Mouse (Mus musculus) common myeloid progenitor, adult 5-6 weeks (primary cell): ENCODE measurements at regions not wholly inside any gene's neighbourhood (a gene's known extent, or its start where the extent isn't known, plus 50 kb on each side); places are given as distances from the start of the nearest gene placed in this dataset.

ENCODE experiments used
- ATAC-seq: replicated peaks from 2 replicates; pipeline ENCODE4 v1.8.0; 2016; ENCODE audit warnings: low read depth, mild to moderate bottlenecking, moderate TSS enrichment, inconsistent platforms; ENCODE audit not compliant: poor library complexity, severe bottlenecking

DNA sequence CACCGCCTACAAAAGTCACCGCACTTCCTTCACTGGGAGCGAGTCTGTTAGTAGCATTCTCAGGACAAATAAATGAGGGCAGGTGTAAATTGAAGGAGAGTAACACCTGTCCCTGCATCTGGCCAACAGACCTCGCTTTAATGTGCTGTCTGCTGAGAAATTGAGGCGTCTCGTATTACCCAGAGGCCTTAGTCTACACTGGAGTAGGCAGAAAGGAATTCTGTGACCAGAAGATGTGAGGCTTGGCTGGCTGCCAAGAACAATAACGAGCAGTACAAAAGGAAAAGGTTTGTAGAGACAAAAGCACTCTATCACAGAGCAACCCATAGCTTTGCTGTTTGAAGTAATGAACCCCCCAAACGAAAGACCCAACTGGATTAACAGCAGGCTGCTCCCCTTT, 488.4 kb upstream of the Gm9747 start:
- ATAC-seq: no peak

DNA sequence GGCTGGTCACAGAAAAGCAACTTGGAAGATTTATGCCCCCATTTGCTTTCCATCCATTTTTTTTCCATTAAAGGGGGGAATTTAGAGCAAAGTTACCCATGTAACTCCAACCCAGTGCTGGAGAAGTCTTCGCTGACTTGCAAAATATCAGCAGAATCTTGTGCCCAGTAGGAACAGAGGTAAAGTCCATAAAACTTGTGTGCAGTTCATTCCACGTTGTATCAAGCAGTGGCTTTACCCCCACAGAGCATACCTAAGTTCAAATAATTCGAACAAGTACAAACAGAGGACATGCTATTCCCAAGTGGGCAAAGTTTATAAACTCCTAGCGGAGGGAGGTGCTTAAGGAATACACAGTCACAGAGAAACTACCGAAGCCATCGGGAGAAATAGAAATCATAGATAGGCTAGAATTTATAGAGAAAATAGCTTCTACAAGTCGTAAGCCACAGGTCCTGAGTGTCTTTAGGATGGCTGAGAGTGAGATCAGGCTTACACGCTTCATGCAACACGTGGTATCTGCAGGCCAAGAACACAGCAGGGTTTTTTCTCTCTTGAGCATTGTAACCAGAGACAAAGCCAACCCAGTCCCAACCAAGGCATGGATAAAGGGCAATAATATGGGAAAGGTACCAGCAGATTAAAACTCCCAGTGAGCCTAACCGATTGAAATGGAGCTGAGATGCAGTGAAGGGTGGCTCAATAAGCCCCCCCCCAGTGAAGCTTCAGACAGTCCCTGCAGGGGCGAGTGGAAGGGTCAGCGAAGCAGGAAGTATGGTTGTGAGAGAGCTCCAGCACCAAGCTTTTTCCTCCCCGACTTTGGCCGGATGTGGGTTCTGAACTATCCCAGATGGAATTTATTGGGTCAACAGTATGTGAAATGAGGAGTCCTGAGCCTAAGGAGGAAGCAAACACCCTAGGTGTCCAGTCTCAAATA, 487.6 kb upstream of the Gm9747 start:
- ATAC-seq: no peak

GRCm38 (mm10) chr1:81746013-81746412, 486.9 kb upstream of the Gm9747 start:
- no peak for ATAC-seq

DNA sequence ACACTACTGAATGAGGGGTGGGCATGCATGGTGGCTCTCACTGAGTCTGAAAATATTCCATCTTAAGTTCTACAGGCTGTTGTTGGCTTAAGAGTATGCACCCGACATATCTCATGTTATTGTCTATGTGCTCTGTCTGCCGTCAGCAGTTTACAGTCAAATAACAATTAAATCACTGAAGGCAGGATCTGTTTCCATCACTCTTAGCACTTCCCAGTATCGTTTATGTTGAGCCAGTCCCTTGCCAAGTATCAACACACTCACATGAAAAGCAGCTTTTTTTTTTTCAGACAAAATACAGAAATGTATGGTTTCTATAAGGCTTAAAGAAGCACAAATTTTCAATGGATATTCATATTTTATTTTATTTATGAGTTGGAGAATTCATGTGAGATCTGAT, 485.9 kb upstream of the Gm9747 start:
- ATAC-seq: no peak

- ATAC-seq: no peak
Measured at GRCm38 (mm10) chr1:81754067-81754466, 478.8 kb upstream of the Gm9747 start.

GRCm38 (mm10) chr1:81755281-81755680, 477.6 kb upstream of the Gm9747 start:
- no peak for ATAC-seq

- no peak for ATAC-seq
Measured at GRCm38 (mm10) chr1:81755694-81756093, 477.2 kb upstream of the Gm9747 start.

GRCm38 (mm10) chr1:81759919-81760318, 473.0 kb upstream of the Gm9747 start:
- no peak for ATAC-seq

DNA sequence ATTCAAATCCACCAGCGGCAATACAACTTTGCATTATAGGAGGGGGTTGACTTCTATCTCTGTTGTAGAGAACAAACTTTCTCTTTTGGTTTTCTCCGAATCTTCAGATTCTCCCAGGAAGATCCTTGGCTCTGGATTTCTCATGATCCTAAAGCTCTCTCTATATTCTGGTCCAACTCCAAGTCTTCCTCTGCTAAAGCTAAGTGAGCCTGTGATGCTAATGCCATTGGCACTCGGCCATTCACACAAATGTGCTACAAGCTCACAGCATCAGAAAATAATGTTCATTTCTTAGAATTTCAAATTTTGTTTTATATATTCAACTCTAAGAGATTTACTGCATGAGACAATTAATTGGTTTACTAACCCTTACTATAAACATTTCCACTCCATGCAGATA, 461.2 kb upstream of the Gm9747 start:
- ATAC-seq: no peak

DNA sequence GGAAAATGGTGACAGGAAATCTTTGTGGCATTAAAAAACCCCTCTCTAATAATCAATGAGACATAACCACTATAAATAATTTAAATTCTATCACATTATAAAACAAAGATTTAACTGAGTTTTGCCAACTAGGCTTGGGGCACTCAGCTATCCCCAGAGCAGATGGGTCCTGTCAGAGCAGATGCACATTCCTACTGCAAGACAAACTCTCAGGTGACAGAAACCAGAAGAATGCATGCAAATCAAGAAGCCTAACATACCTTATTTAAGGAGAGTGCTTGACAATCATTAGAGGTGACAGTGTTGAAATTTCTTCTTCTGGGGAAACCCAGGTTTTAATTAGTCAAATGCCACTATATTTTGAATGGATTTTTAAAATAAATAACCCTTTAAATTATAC, 452.3 kb upstream of the Gm9747 start:
- ATAC-seq: no peak

DNA sequence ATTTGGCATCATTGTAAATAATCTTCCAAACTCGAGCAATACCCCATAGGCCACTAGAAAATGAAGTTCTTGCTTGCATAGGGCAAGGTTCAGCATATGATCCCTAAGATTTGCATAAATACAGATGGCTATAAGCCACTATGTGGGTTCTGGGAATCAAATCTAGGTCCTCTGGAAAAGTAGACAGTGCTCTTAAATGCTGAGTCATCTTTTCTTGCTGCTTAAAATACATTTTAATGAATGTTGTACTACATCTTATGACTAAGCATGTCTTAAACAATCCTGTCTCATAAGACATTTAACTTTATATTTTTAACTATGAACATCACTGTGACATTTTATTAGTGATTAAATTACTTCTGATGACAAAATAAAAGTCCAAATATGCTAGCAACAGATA, 448.6 kb upstream of the Gm9747 start:
- ATAC-seq: no peak

- ATAC-seq: no peak
Measured at GRCm38 (mm10) chr1:81794771-81795170, 438.1 kb upstream of the Gm9747 start.

DNA sequence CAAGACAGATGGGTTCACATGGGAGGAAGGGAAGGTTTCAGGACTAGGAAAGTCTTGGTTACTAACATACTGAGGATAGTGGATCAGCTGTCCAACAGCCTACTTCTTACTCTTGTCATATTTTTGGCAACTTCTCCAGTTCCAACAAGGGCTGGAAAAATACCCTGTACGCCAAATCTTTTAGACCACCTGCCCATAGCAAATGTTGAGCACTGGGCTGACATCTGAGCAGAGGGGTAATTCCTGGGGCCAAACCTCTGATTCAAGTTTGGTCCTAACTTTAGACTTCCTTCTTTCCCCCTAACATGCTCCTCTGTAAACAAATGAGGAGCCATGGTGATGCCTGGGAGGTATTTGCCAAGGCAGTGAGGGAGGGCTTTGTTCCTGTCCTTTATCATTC, 437.5 kb upstream of the Gm9747 start:
- no peak for ATAC-seq

- ATAC-seq: no peak
Measured at GRCm38 (mm10) chr1:81811591-81811990, 421.3 kb upstream of the Gm9747 start.

DNA sequence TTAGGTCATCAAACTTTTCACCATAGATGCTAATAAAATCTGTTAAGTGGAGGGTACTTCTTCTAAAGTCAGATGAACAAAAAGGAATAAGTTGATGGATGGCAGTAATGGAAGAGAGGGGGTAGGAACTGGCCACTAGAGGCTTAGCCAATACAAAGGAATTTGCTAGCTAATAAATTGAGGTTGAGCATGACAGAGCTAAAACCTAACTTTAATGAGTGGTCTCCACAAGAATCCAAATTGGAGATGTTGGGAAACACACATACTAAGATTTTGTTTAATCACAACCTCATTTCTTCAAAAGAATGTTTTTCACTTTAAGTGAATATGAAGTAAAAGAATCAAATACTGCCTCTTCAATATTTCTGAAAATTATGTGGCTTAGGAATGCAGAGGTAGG, 414.0 kb upstream of the Gm9747 start:
- ATAC-seq: no peak

DNA sequence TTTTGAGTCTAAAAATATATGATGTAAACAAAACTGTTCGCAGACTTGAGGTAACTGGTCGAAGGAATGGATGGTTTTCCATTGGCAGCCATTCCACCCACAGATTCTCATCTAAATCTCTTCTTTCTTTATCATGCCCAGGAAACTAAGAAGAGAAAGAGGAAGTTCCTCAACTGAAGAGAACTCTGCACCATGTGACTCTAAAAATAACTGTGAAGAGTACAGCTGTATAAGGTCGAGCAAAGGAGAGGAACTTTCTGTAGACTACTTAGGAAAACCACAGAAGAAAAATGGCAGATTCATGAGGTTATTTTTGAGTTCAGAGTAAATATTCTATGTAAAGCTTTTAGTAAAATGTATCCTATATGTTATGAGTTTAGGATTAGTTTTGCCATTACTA, 390.9 kb upstream of the Gm9747 start:
- ATAC-seq: peak; percentile 72

DNA sequence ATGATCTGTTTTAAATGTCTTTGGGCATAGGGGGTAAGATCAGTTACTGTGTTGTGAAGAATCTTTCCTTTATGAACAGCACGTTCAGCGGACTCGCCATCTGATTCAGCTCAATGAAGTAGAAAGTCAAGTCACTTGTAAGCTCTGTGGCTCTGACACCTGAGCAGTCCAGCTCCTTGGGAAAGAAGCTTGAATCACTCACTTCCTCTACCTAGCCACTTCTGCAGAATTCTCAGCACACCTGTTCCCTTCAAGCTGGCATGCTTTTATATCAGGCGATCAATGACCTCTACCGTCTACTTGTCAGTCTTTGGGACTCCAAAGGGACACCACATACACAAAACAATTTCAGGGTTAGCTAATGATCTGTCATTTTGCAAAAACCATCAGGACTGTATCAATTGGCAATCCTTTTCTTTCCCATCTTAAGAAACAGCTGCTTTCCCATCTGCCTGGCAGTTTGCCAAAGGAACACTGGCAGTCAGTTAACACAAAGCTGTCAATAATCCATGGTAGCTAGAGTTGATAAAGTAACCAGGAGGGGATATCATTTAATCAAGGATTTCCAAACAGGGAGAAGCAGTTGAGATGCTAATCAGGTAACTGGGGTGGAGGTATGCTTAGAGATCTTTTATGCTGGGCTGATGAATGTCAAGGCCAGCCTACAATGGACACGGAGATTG, 382.3 kb upstream of the Gm9747 start:
- no peak for ATAC-seq

DNA sequence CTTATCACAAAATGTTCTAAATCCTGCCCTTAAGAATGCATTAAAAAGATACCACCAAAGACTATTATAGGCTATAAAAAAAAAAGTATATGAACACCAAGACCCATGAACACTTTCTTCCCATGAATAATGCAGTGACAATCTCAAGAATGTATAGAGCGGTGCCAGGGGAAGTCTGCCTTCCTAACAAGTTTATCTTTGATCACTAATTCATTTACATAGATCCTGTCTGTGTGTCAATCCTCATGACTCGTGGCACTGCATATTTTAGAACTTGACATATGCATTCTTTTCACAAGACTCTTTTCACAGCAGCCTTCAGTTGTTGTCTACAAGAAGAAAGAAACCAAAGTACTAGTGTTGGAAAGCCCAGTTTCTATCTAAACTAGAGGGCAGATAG, 373.4 kb upstream of the Gm9747 start:
- no peak for ATAC-seq

GRCm38 (mm10) chr1:81864571-81864970, 368.3 kb upstream of the Gm9747 start:
- no peak for ATAC-seq

- no peak for ATAC-seq
Measured at GRCm38 (mm10) chr1:81886940-81887531, 345.9 kb upstream of the Gm9747 start.

DNA sequence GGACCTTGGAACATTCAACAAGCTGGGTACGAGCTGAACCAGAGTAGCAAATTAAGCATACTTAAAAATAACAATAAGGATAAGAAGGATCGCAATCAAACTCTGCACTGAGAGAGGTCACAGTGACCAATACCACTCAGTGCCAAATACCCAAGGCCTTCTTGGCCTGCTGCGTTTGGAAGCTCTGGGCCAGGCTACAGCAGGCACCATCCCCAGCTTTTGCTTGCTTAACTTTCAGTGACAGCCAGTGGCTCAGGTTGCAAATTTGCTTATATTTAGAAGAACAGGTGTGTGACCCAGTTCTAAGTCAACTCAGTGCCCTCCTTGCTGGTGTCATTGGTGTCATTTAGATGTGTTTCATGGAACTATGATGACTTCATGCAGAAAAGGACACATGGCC, 335.7 kb upstream of the Gm9747 start:
- ATAC-seq: no peak
